Mouse (Mus musculus) C2C12 (cell line): ENCODE results near the gene 1700029H14Rik.

ENCODE experiments used
- CEBPB ChIP-seq: IDR thresholded peaks from one replicate; pipeline ENCODE4 v1.6.1; 2011; ENCODE audit warnings: low read depth, mild to moderate bottlenecking, control low read depth, moderate library complexity
- CTCF ChIP-seq: IDR thresholded peaks from one replicate; pipeline ENCODE4 v1.5.1; 2011; ENCODE audit not compliant: control insufficient read depth, insufficient read depth, insufficient read length
- MAX ChIP-seq: IDR thresholded peaks from one replicate; pipeline ENCODE4 v1.6.1; 2011; ENCODE audit warnings: mild to moderate bottlenecking, control low read depth
- MYOD1 ChIP-seq: IDR thresholded peaks from one replicate; pipeline ENCODE4 v1.6.1; 2011; ENCODE audit warnings: low read depth; ENCODE audit not compliant: control insufficient read depth, insufficient read length
- USF1 ChIP-seq: IDR thresholded peaks from one replicate; pipeline ENCODE4 v1.6.1; 2011; ENCODE audit warnings: low read depth, mild to moderate bottlenecking, control low read depth, moderate library complexity

DNA sequence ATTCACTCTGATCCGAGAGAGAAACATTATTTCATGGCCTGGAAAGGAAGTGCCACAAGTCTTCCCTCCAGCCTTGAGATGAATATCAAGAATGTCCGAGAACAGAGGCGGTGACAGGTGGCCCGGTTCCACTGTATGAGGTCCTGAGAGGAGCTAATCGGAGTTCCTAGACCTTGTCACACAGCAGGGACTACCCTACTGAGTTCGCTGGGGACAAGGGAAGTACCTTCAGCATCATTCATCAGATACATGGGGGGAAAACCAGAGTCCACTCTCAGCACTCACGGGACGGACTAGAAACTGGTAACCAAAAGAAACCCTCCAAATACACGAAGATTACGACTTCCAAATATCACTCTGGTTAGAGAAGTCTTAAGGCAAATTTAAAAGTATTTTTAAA lies 38.5 kb upstream of the 1700029H14Rik start:
- TF ChIP-seq CTCF (no peak), MAX (no peak), USF1 (no peak), CEBPB (no peak), MYOD1 (no peak)
